Mouse (Mus musculus) liver, embryonic 14.5 days (tissue): ENCODE measurements at regions not wholly inside any gene's neighbourhood (a gene's known extent, or its start where the extent isn't known, plus 50 kb on each side); places are given as distances from the start of the nearest gene placed in this dataset.

ENCODE experiments used
- ATAC-seq: fragments of 200-750 bp; cut with Nextera tagmentation; 2 replicates; pipeline ENCODE4 v1.8.0; 2017; ENCODE audit warnings: moderate number of reproducible peaks, mild to moderate bottlenecking, moderate library complexity; ENCODE audit not compliant: insufficient read depth
- DNase-seq, 3 experiments: peaks; one replicate each; pipeline ENCODE4 v3.0.0-alpha.2; 2012 to 2013; ENCODE audit warnings: low read depth in 3 of 3, low spot score in 3 of 3
- H3K27ac ChIP-seq: fragments of 300-500 bp; sonication (generic); 2 replicates; pipeline ENCODE4 v1.5.1; 2014; ENCODE audit warnings: moderate library complexity, mild to moderate bottlenecking, control low read depth, inconsistent platforms
- H3K27me3 ChIP-seq: fragments of 300-500 bp; sonication (generic); 2 replicates; pipeline ENCODE4 v1.6.1; 2014; ENCODE audit warnings: mild to moderate bottlenecking, low read length, moderate library complexity; ENCODE audit not compliant: control insufficient read depth, insufficient read depth
- H3K36me3 ChIP-seq: fragments of 300-500 bp; sonication (generic); replicated peaks from 2 replicates; pipeline ENCODE4 v1.6.1; 2014; ENCODE audit warnings: low read depth; ENCODE audit not compliant: control insufficient read depth, insufficient read depth
- H3K4me1 ChIP-seq, 2 experiments: fragments of 200-500 bp in 1 of 2; fragments of 300-500 bp in 1 of 2; sonication (generic) in 1 of 2; replicated peaks; 2 replicates each; pipeline ENCODE4 v1.6.1; 2012 to 2014; ENCODE audit warnings: antibody characterized with exemption in 1 of 2, inconsistent platforms in 1 of 2, low read length in 1 of 2; ENCODE audit not compliant: control insufficient read depth in 2 of 2, insufficient read depth in 2 of 2
- H3K4me2 ChIP-seq: fragments of 300-500 bp; sonication (generic); 2 replicates; pipeline ENCODE4 v1.6.1; 2014; ENCODE audit warnings: low read depth, mild to moderate bottlenecking, control low read depth, moderate library complexity
- H3K4me3 ChIP-seq, 2 experiments: fragments of 200-500 bp in 1 of 2; fragments of 300-500 bp in 1 of 2; sonication (generic) in 1 of 2; 2 replicates each; pipeline ENCODE4 v1.5.1; 2012 to 2014; ENCODE audit warnings: low read depth in 2 of 2, low read length in 2 of 2, mild to moderate bottlenecking in 2 of 2, control low read depth in 1 of 2, inconsistent platforms in 1 of 2, moderate library complexity in 1 of 2; ENCODE audit not compliant: insufficient read depth in 1 of 2
- H3K9ac ChIP-seq: fragments of 300-500 bp; sonication (generic); replicated peaks from 2 replicates; pipeline ENCODE4 v1.6.1; 2014; ENCODE audit warnings: mild to moderate bottlenecking, control low read depth, moderate library complexity
- H3K9me3 ChIP-seq: fragments of 300-500 bp; sonication (generic); 2 replicates; pipeline ENCODE4 v1.6.1; 2016; ENCODE audit warnings: low read length, mixed read lengths; ENCODE audit not compliant: control insufficient read depth
- CTCF ChIP-seq: IDR thresholded peaks from 2 replicates; pipeline ENCODE4 v1.5.1; 2016; ENCODE audit warnings: antibody characterized with exemption, low read depth, control low read depth
- EP300 ChIP-seq: IDR thresholded peaks from 2 replicates; pipeline ENCODE4 v1.6.1; 2016; ENCODE audit warnings: antibody characterized with exemption, low read depth
- WGBS: fragments of 180-500 bp; shearing (Covaris S2); extraction: QIAGEN DNeasy Blood & Tissue Kit; methylation state at CpG from one replicate; pipeline ENCODE4 v1.1.7; 2014; ENCODE audit not compliant: insufficient replicate concordance; 5-methylcytosine and 5-hydroxymethylcytosine counted together

GRCm38 (mm10) chr2:74956129-74956450 is 130.5 kb downstream of the Mtx2 start:
- H3K4me1 ChIP-seq, result no peaks in the 10 kb centered on the region
- DNase-seq, result no peak
- no peak overlapping the region for H3K4me2 ChIP-seq
- no peaks in the 10 kb centered on the region for H3K9me3 ChIP-seq
- 79% methylated on average over 1 of the region's 1 CpGs for WGBS
- H3K9ac ChIP-seq, result no peak overlapping the region
- H3K27ac ChIP-seq, result no peak overlapping the region
- no peaks in the 10 kb centered on the region for H3K27me3 ChIP-seq
- no peak for ATAC-seq
- no peaks in the 10 kb centered on the region for H3K36me3 ChIP-seq
- no peak overlapping the region for H3K4me3 ChIP-seq
- TF ChIP-seq CTCF, result no peak
- no peak for TF ChIP-seq EP300

DNA sequence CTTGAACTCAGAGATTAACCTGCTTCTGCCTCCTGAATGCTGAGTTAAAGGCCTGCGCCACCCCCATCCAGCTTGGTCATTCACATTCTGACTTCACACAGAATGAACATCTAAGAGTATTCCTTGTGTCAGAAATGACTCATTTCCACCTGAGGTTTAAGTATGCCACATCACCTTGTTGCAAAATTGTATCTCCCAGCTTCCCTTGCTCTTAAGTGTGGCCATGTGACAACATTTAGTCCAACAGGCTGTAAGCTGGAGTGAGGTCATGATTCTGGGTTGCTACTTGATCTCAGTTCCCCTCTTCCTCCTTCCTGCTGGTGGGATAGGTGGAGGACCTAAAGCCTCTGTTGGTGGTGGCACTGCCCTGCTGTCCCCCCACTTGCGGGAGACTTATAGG is 131.0 kb downstream of the Mtx2 start:
- WGBS, result 79% methylated on average over 2 of the region's 2 CpGs
- H3K27ac ChIP-seq, result no peak overlapping the region
- DNase-seq, result no peak
- TF ChIP-seq EP300 (no peak), CTCF (no peak)
- H3K4me3 ChIP-seq, result no peak overlapping the region
- H3K4me1 ChIP-seq, result no peaks in the 10 kb centered on the region
- H3K4me2 ChIP-seq, result no peak overlapping the region
- no peaks in the 10 kb centered on the region for H3K9me3 ChIP-seq
- H3K9ac ChIP-seq, result no peak overlapping the region
- H3K36me3 ChIP-seq, result no peaks in the 10 kb centered on the region
- no peaks in the 10 kb centered on the region for H3K27me3 ChIP-seq
- no peak for ATAC-seq

DNA sequence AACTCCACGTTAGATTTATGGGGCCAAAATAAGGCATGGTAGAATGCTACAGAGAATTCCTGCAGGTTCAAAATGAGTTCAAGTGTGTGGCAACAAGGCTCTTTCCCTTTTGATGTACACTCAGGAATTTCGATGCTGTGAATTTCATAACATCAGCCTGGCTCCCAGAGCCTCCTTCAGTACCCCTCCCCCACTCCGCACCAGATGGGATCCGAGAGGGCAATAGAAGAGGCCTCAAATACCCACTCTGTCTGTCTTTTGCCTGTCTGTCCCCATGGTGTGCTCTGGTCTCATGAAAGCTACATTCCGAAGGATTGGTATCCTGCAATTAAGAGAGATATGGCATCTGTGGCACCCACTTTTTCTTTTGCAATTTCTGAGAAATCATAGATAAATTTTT is 134.3 kb downstream of the Mtx2 start:
- Histone ChIP-seq H3K4me3 (no peak overlapping the region), H3K9ac (no peak overlapping the region), H3K27me3 (no peaks in the 10 kb centered on the region; the same call in 1 of the 2 replicates), H3K27ac (no peak overlapping the region), H3K4me1 (no peaks in the 10 kb centered on the region), H3K36me3 (no peaks in the 10 kb centered on the region), H3K4me2 (no peak overlapping the region), H3K9me3 (no peaks in the 10 kb centered on the region)
- no peak for DNase-seq
- ATAC-seq, result no peak
- WGBS, result 48% methylated on average over 5 of the region's 5 CpGs
- TF ChIP-seq EP300 (no peak), CTCF (no peak)

DNA sequence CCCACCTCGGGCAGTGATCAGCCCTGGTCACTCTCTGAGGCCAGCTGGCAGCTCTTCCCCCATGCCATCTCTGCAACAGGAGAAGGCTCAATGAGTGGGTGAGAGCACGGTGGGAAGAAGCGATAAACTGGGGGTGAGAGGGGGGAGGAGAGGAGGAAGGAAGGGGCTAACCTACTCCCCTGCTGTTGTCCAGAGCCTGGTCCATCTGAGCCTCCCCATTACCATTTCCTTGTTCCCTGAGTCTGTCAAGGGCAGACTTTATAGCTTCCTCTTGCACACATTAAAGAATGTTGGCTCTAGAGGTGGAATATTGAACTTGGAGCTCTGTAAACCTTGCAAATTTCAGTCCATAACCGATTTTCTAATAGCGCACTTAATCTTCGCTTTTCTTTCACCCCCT is 136.8 kb downstream of the Mtx2 start:
- Histone ChIP-seq H3K9ac (no peak overlapping the region), H3K9me3 (no peaks in the 10 kb centered on the region), H3K27ac (no peak overlapping the region), H3K27me3 (peaks cover 8% of the 10 kb centered on the region), H3K36me3 (no peaks in the 10 kb centered on the region), H3K4me3 (no peak overlapping the region), H3K4me2 (no peak overlapping the region), H3K4me1 (no peaks in the 10 kb centered on the region)
- DNase-seq (no peak), ATAC-seq (no peak)
- TF ChIP-seq EP300 (no peak), CTCF (no peak)
- 63% methylated on average over 6 of the region's 6 CpGs for WGBS

GRCm38 (mm10) chr2:74964360-74964759 is 138.8 kb downstream of the Mtx2 start:
- Histone ChIP-seq H3K27me3 (peaks cover 8% of the 10 kb centered on the region), H3K4me1 (no peaks in the 10 kb centered on the region), H3K4me3 (no peak overlapping the region), H3K27ac (no peak overlapping the region), H3K4me2 (no peak overlapping the region), H3K36me3 (no peaks in the 10 kb centered on the region), H3K9me3 (no peaks in the 10 kb centered on the region), H3K9ac (no peak overlapping the region)
- WGBS, result under 1% methylated on average over 6 of the region's 6 CpGs
- DNase-seq (peak; percentile 22 to 37 (median 26)), ATAC-seq (no peak)
- TF ChIP-seq EP300 (no peak), CTCF (peak; percentile 78)
